Mouse (Mus musculus) hindbrain, postnatal 0 days (tissue): ENCODE measurements around the gene Atp8a1. TPM values are rescaled to one million over a fixed set of nuclear protein-coding genes. Genes with fewer than 3 reads are reported as not detected.

ENCODE experiments used
- ATAC-seq: fragments of 200-750 bp; cut with Nextera tagmentation; 2 replicates; pipeline ENCODE4 v1.8.0; 2017; ENCODE audit warnings: mild to moderate bottlenecking, moderate TSS enrichment, moderate library complexity
- DNase-seq: peaks from one replicate; pipeline ENCODE4 v3.0.0-alpha.2; 2015; ENCODE audit warnings: low spot score
- H3K27ac ChIP-seq: fragments of 300-500 bp; sonication (generic); 2 replicates; pipeline ENCODE4 v1.5.1; 2014; ENCODE audit warnings: mild to moderate bottlenecking
- H3K27me3 ChIP-seq: fragments of 300-500 bp; sonication (generic); 2 replicates; pipeline ENCODE4 v1.6.1; 2014; ENCODE audit warnings: low read length, mixed read lengths; ENCODE audit not compliant: insufficient read depth
- H3K36me3 ChIP-seq: fragments of 300-500 bp; sonication (generic); 2 replicates; pipeline ENCODE4 v1.6.1; 2014; ENCODE audit warnings: low read length, mixed read lengths; ENCODE audit not compliant: insufficient read depth
- H3K4me1 ChIP-seq: fragments of 300-500 bp; sonication (generic); 2 replicates; pipeline ENCODE4 v1.6.1; 2014; ENCODE audit warnings: antibody characterized with exemption, low read length, mixed read lengths; ENCODE audit not compliant: insufficient read depth
- H3K4me2 ChIP-seq: fragments of 300-500 bp; sonication (generic); 2 replicates; pipeline ENCODE4 v1.6.1; 2014; ENCODE audit warnings: low read depth, mild to moderate bottlenecking, low read length, moderate library complexity, mixed read lengths
- H3K4me3 ChIP-seq: fragments of 300-500 bp; sonication (generic); 2 replicates; pipeline ENCODE4 v1.5.1; 2014; ENCODE audit warnings: low read length
- H3K9ac ChIP-seq: fragments of 300-500 bp; sonication (generic); replicated peaks from 2 replicates; pipeline ENCODE4 v1.6.1; 2014; ENCODE audit warnings: mild to moderate bottlenecking, low read length, moderate library complexity, mixed read lengths
- H3K9me3 ChIP-seq: fragments of 300-500 bp; sonication (generic); 2 replicates; pipeline ENCODE4 v1.6.1; 2016; ENCODE audit warnings: low read length, mixed read lengths
- CTCF ChIP-seq: IDR thresholded peaks from 2 replicates; pipeline ENCODE4 v1.5.1; 2016; ENCODE audit warnings: antibody characterized with exemption, control low read depth, low read depth
- WGBS: fragments of 180-500 bp; shearing (Covaris S2); extraction: QIAGEN DNeasy Blood & Tissue Kit; methylation state at CpG from one replicate; pipeline ENCODE4 v1.1.7; 2014; 5-methylcytosine and 5-hydroxymethylcytosine counted together
- polyA plus RNA-seq: library from polyadenylated mRNA; unstranded; fragments of >200 nt; fragmentation: Nextera tagmentation; extraction: Ambion mirVana; gene quantifications from 2 replicates; pipeline ENCODE4 v1.2.1, GENCODE M21; 2015
- total RNA-seq: library from RNA; depleted of rRNA; stranded (reverse); fragments of >200 nt; gene quantifications from 2 replicates; pipeline ENCODE4 v1.2.3, GENCODE M21; 2014

Atp8a1 gene
- total and polyA plus RNA-seq, 2 experiments from 2014 or later = 41.1 to 78.2 TPM

GRCm38 (mm10) chr5:67653543-67653942 is 193.7 kb downstream of the Atp8a1 start:
- TF ChIP-seq CTCF = no peak
- no peaks in the 10 kb centered on the region for H3K27me3 ChIP-seq
- no peaks in the 10 kb centered on the region for H3K4me1 ChIP-seq

GRCm38 (mm10) chr5:67652468-67652867 is 194.8 kb downstream of the Atp8a1 start:
- Histone ChIP-seq H3K27me3 (no peaks in the 10 kb centered on the region), H3K4me2 (no peak overlapping the region), H3K27ac (no peak overlapping the region), H3K9ac (no peak overlapping the region), H3K4me3 (no peak overlapping the region), H3K9me3 (no peaks in the 10 kb centered on the region), H3K4me1 (no peaks in the 10 kb centered on the region), H3K36me3 (peaks cover 14% of the 10 kb centered on the region; the same call in 1 of the 2 replicates)
- no peak for TF ChIP-seq CTCF
- 95% methylated on average over 4 of the region's 4 CpGs for WGBS
- no peak for ATAC-seq
- DNase-seq = no peak

More at GRCm38 (mm10) chr5:67653543-67653942, 193.7 kb downstream of the Atp8a1 start:
- no peak for ATAC-seq
- Histone ChIP-seq H3K4me2 (no peak overlapping the region), H3K27ac (no peak overlapping the region), H3K9me3 (no peaks in the 10 kb centered on the region), H3K36me3 (0 out of 2 replicates have a peak, but pooled peaks cover 12% of the 10 kb centered on the region), H3K9ac (no peak overlapping the region), H3K4me3 (no peak overlapping the region)
- WGBS = 98% methylated on average over 3 of the region's 3 CpGs
- no peak for DNase-seq

GRCm38 (mm10) chr5:67650021-67650420 is 197.2 kb downstream of the Atp8a1 start:
- H3K9ac ChIP-seq = no peak overlapping the region
- 92% methylated on average over 5 of the region's 5 CpGs for WGBS
- H3K27ac ChIP-seq = no peak overlapping the region
- H3K27me3 ChIP-seq = no peaks in the 10 kb centered on the region
- DNase-seq (no peak), ATAC-seq (no peak)
- no peaks in the 10 kb centered on the region for H3K9me3 ChIP-seq
- no peak for TF ChIP-seq CTCF
- H3K4me2 ChIP-seq = no peak overlapping the region
- H3K4me3 ChIP-seq = no peak overlapping the region
- no peaks in the 10 kb centered on the region for H3K4me1 ChIP-seq
- peaks cover 21% of the 10 kb centered on the region; the same call in 1 of the 2 replicates for H3K36me3 ChIP-seq

- peaks cover 25% of the 10 kb centered on the region; the same call in 1 of the 2 replicates for H3K36me3 ChIP-seq
- H3K9ac ChIP-seq = no peak overlapping the region
- H3K4me1 ChIP-seq = no peaks in the 10 kb centered on the region
- WGBS = 94% methylated on average over 4 of the region's 4 CpGs
- H3K27me3 ChIP-seq = no peaks in the 10 kb centered on the region
- DNase-seq = no peak
- no peak for ATAC-seq
- TF ChIP-seq CTCF = no peak
- no peaks in the 10 kb centered on the region for H3K9me3 ChIP-seq
- H3K4me3 ChIP-seq = no peak overlapping the region
- no peak overlapping the region for H3K27ac ChIP-seq
- H3K4me2 ChIP-seq = no peak overlapping the region
Measured at GRCm38 (mm10) chr5:67649156-67649555, 198.1 kb downstream of the Atp8a1 start.

GRCm38 (mm10) chr5:67647568-67647967 is 199.7 kb downstream of the Atp8a1 start:
- Histone ChIP-seq H3K27ac (no peak overlapping the region), H3K4me1 (no peaks in the 10 kb centered on the region), H3K4me2 (no peak overlapping the region), H3K36me3 (peaks cover 31% of the 10 kb centered on the region), H3K4me3 (no peak overlapping the region), H3K27me3 (no peaks in the 10 kb centered on the region), H3K9me3 (no peaks in the 10 kb centered on the region), H3K9ac (no peak overlapping the region)
- DNase-seq (peak; percentile 28), ATAC-seq (peak; percentile 21; the same call in 1 of the 2 replicates)
- peak; percentile 53 for TF ChIP-seq CTCF
- 82% methylated on average over 21 of the region's 21 CpGs for WGBS

GRCm38 (mm10) chr5:67646756-67647529 is 200.3 kb downstream of the Atp8a1 start:
- no peaks in the 10 kb centered on the region for H3K4me1 ChIP-seq
- WGBS = 90% methylated on average over 20 of the region's 20 CpGs
- no peaks in the 10 kb centered on the region for H3K27me3 ChIP-seq
- ATAC-seq (no peak), DNase-seq (no peak)
- no peak overlapping the region for H3K4me3 ChIP-seq
- no peak overlapping the region for H3K9ac ChIP-seq
- TF ChIP-seq CTCF = no peak
- H3K36me3 ChIP-seq = peaks cover 31% of the 10 kb centered on the region
- H3K27ac ChIP-seq = no peak overlapping the region
- no peak overlapping the region for H3K4me2 ChIP-seq
- no peaks in the 10 kb centered on the region for H3K9me3 ChIP-seq

GRCm38 (mm10) chr5:67643537-67644255 is 203.5 kb downstream of the Atp8a1 start:
- TF ChIP-seq CTCF = no peak
- no peak overlapping the region for H3K9ac ChIP-seq
- ATAC-seq = no peak
- WGBS = 91% methylated on average over 5 of the region's 5 CpGs
- H3K27ac ChIP-seq = no peak overlapping the region
- H3K4me2 ChIP-seq = no peak overlapping the region
- no peak for DNase-seq
- no peaks in the 10 kb centered on the region for H3K9me3 ChIP-seq
- peaks cover 19% of the 10 kb centered on the region for H3K36me3 ChIP-seq
- H3K4me3 ChIP-seq = no peak overlapping the region
- no peaks in the 10 kb centered on the region for H3K4me1 ChIP-seq
- H3K27me3 ChIP-seq = no peaks in the 10 kb centered on the region
